ENCODE assay signal across 8 mouse cellular contexts in the genomic region with DNA sequence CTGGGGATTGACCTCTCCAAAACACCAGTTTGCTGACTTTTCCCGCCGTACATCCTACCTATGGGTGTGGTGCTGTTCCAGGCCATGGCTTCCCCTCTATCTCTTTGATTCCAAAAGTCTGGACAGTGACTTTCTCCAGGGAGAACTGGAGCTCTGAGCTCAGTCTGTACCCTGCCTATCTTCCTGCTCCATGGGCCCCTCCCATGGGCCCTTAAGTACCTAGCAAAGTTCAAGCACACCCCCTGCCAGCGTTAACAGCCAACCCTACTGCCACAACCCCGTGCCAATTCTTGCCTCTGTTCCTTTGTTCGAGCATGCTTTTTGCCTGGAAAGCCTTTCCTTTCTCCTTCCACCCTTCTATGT. TPM values are rescaled to one million over a fixed set of nuclear protein-coding genes. Genes with fewer than 3 reads are reported as not detected.
DNase-seq lines count a peak whose midpoint lies in the region; ATAC-seq and TF ChIP-seq lines count a peak whose summit lies in the region.

No protein-coding gene starts in this region.

- intact Hi-C loops in heart, postnatal 10 days (cut with DNase I) = no loop called here
- intact Hi-C loops in left cerebral cortex, postnatal 25 days (cut with DNase I) = no loop called here
- intact Hi-C loops in gastrocnemius, postnatal 14 days (cut with DNase I; ENCODE audit: low total_unique reads) = no loop called here

- 0 out of 2 replicates have a peak, but pooled peaks have one; percentile 7 for ATAC-seq in heart, embryonic 12.5 days (ENCODE audit: insufficient number of reproducible peaks, low FRiP score)

- peak overlapping the region; percentile 76 for H3K4me2 ChIP-seq in heart, embryonic 12.5 days

- H3K27me3 ChIP-seq in heart, embryonic 12.5 days (replicated peaks) = no peaks in the 10 kb centered on the region
- H3K27me3 ChIP-seq in hindbrain, embryonic 10.5 days (ENCODE audit: insufficient read depth, poor library complexity, severe bottlenecking) = no peaks in the 10 kb centered on the region
- no peaks in the 10 kb centered on the region for H3K27me3 ChIP-seq in megakaryocyte, embryonic 14.5 days (replicated peaks)

- 36% methylated on average over 5 of the region's 5 CpGs for WGBS in heart, embryonic 12.5 days
- WGBS in hindbrain, embryonic 10.5 days = 37% methylated on average over 5 of the region's 5 CpGs

- H3K27ac ChIP-seq in heart, embryonic 12.5 days (ENCODE audit: poor library complexity, severe bottlenecking) = peak overlapping the region; percentile 83
- peak overlapping the region; percentile 87 for H3K27ac ChIP-seq in ES-E14 (ENCODE audit: insufficient read depth, low read depth, low read length, poor library complexity, severe bottlenecking)
- H3K27ac ChIP-seq in hindbrain, embryonic 10.5 days = peak overlapping the region; percentile 92

- no peaks in the 10 kb centered on the region for H3K9me3 ChIP-seq in heart, embryonic 12.5 days (replicated peaks)
- H3K9me3 ChIP-seq in ES-E14 (ENCODE audit: control insufficient read depth, insufficient read depth, low read depth, low read length) = no peaks in the 10 kb centered on the region
- no peaks in the 10 kb centered on the region for H3K9me3 ChIP-seq in hindbrain, embryonic 10.5 days
- H3K9me3 ChIP-seq in megakaryocyte, embryonic 14.5 days = no peaks in the 10 kb centered on the region

- H3K4me3 ChIP-seq in heart, embryonic 12.5 days = peak overlapping the region; percentile 72
- peak overlapping the region; percentile 79 to 91 for H3K4me3 ChIP-seq in ES-E14 (ENCODE audit: insufficient read depth in 1 of 2, low read depth in 1 of 2, low read length in 2 of 2, poor library complexity in 1 of 2, severe bottlenecking in 1 of 2)
- H3K4me3 ChIP-seq in hindbrain, embryonic 10.5 days = peak overlapping the region; percentile 87
- H3K4me3 ChIP-seq in megakaryocyte, embryonic 14.5 days (replicated peaks) = peak overlapping the region; percentile 97

- in situ Hi-C loops in ES-E14 (cut with MboI; ENCODE audit: low sequenced_read_pairs in 2 of 2, unreplicated experiment in 2 of 2) = no loop called here

- no peak for DNase-seq in heart, postnatal 10 days
- DNase-seq in ES-E14 (ENCODE audit: low read depth, low spot score) = no peak
- no peak for DNase-seq in hindbrain, embryonic 10.5 days (ENCODE audit: low spot score)
- DNase-seq in left cerebral cortex, postnatal 25 days (ENCODE audit: low spot score in 2 of 2) = no peak
- DNase-seq in T-cell, adult 2 months (ENCODE audit: low spot score) = no peak
- DNase-seq in gastrocnemius, postnatal 14 days = no peak

- peaks cover 30% of the 10 kb centered on the region for H3K36me3 ChIP-seq in heart, embryonic 12.5 days
- H3K36me3 ChIP-seq in ES-E14 (ENCODE audit: control insufficient read depth, insufficient read depth, low read length, poor library complexity, severe bottlenecking) = peaks cover 6% of the 10 kb centered on the region; the same call in 1 of the 2 replicates
- peaks cover 29% of the 10 kb centered on the region for H3K36me3 ChIP-seq in hindbrain, embryonic 10.5 days
- peaks cover 28% of the 10 kb centered on the region for H3K36me3 ChIP-seq in megakaryocyte, embryonic 14.5 days (replicated peaks; ENCODE audit: low read length)

- peaks cover 27% of the 10 kb centered on the region for H3K4me1 ChIP-seq in heart, embryonic 12.5 days (replicated peaks)
- peaks cover 6 to 10% of the 10 kb centered on the region in 2 experiments; a peak in 2 of 4 replicates for H3K4me1 ChIP-seq in ES-E14 (ENCODE audit: control insufficient read depth in 2 of 2, insufficient read depth in 2 of 2, low read length in 2 of 2, poor library complexity in 1 of 2)
- H3K4me1 ChIP-seq in hindbrain, embryonic 10.5 days (replicated peaks) = peaks cover 36% of the 10 kb centered on the region
- peaks cover 64% of the 10 kb centered on the region for H3K4me1 ChIP-seq in megakaryocyte, embryonic 14.5 days

- H3K9ac ChIP-seq in heart, embryonic 12.5 days = peak overlapping the region; percentile 76
- peak overlapping the region; percentile 88 for H3K9ac ChIP-seq in ES-E14 (ENCODE audit: insufficient read depth, low read depth, low read length, poor library complexity, severe bottlenecking)

TF ChIP-seq in ES-E14, 5 proteins besides CTCF, POLR2A, EP300 and RAD21:
- TF ChIP-seq HCFC1 (IDR thresholded peaks at IDR 0.05; ENCODE audit: borderline replicate concordance, insufficient read depth, low read length) (no peak), ZC3H11A (IDR thresholded peaks at IDR 0.05; ENCODE audit: borderline replicate concordance, low read depth, low read length) (no peak), CHD2 (IDR thresholded peaks at IDR 0.05; ENCODE audit: low read depth, low read length) (no peak), MAFK (IDR thresholded peaks at IDR 0.05; ENCODE audit: insufficient read depth, low read depth, low read length) (no peak)

RNA-seq across cellular contexts. Expression of gene Dsn1, which starts 0.3 kb away (rescaled TPM):
- 39.1 and 41.0 TPM in 2 replicates for polyA plus RNA-seq in heart, embryonic 12.5 days (2016; fragmentation: Nextera tagmentation; extraction: Ambion mirVana)
- 10 to 100 TPM in 1 of 2 experiments, 1 to 10 TPM in 1; 7.7 to 10.5 TPM for total RNA-seq in heart, postnatal 10 days (2021)
- 25.2 and 27.9 TPM in 2 replicates for total RNA-seq in ES-E14 (2012; rRNA removed)
- polyA plus RNA-seq in hindbrain, embryonic 10.5 days (2016; fragmentation: Nextera tagmentation; extraction: Ambion mirVana) = 44.1 and 51.2 TPM in 2 replicates
- 0.73 TPM in 1 of 2 replicates, not detected in the other for polyA plus RNA-seq in megakaryocyte, embryonic 14.5 days (2012; ENCODE audit: insufficient read depth, low replicate concordance)
- total RNA-seq in left cerebral cortex, postnatal 25 days (2021) = 1 to 10 TPM; 4.7 TPM
- 1 to 10 TPM; 2.7 to 3.5 TPM for total RNA-seq in gastrocnemius, postnatal 14 days (2021)

RNA-seq across cellular contexts. Expression of gene Ndrg3, which starts 15.4 kb away (rescaled TPM):
- 31.3 and 32.3 TPM in 2 replicates for polyA plus RNA-seq in heart, embryonic 12.5 days (2016; fragmentation: Nextera tagmentation; extraction: Ambion mirVana)
- total RNA-seq in heart, postnatal 10 days (2021) = 10 to 100 TPM; 25.9 to 26.5 TPM
- total RNA-seq in ES-E14 (2012; rRNA removed) = 8.3 and 13.1 TPM in 2 replicates
- polyA plus RNA-seq in hindbrain, embryonic 10.5 days (2016; fragmentation: Nextera tagmentation; extraction: Ambion mirVana) = 44.8 and 49.3 TPM in 2 replicates
- polyA plus RNA-seq in megakaryocyte, embryonic 14.5 days (2012; ENCODE audit: insufficient read depth, low replicate concordance) = 1.1 and 3.3 TPM in 2 replicates
- 100 to 1,000 TPM; 509 to 517 TPM for total RNA-seq in left cerebral cortex, postnatal 25 days (2021)
- 10 to 100 TPM; 23.3 to 25.2 TPM for total RNA-seq in gastrocnemius, postnatal 14 days (2021)

Comparison
In these comparisons a context has a peak if more than half of its experiments do, and no peak if none do; other contexts are left out.
1. RNA of gene Ndrg3, which starts 15.4 kb away (total RNA-seq): 509 to 517 TPM in left cerebral cortex, postnatal 25 days; 25.9 to 26.5 TPM in heart, postnatal 10 days, 23.3 to 25.2 TPM in gastrocnemius, postnatal 14 days and 8.3 to 13.1 TPM in ES-E14; every median in the first group is over 10 times any median in the second.
2. Peak in every context shown above with its lines, with median percentiles within 50 percentile points of each other: H3K27ac ChIP-seq and H3K4me3 ChIP-seq.